Mouse (Mus musculus): ENCODE measurements around the gene Ccdc50.

DNA sequence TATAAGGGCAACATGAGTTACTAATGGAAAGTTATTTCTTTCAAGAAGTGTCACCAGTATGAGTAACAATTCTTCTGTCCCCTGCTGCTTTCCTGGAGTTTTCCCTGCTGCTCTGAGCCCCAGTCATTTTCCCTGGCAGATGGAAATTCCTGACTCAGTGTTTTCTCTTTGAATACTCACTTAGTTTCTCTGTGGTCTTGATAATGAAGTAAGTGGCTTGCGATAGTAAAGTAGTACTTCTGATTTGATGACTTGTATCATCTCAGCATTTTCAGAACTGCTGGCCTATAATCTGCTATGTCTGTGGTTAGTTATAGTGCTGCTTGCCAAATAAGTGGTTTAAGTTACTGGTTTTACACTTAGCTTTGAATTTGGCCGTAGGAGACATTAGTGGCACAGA is 12.9 kb downstream of the Ccdc50 start:
- TF ChIP-seq CTCF (IDR thresholded peaks at IDR 0.05; ENCODE audit: borderline replicate concordance, insufficient read depth, low read depth, low read length) (no peak), POLR2A (IDR thresholded peaks at IDR 0.05; ENCODE audit: borderline replicate concordance, insufficient read depth, low read length) (no peak)
